Mouse (Mus musculus) lung, postnatal 0 days (tissue): ENCODE data around the gene Tmem266. TPM values are rescaled to one million over a fixed set of nuclear protein-coding genes. Genes with fewer than 3 reads are reported as not detected.

Experiments
- ATAC-seq: fragments of 200-750 bp; cut with Nextera tagmentation; 2 replicates; pipeline ENCODE4 v1.8.0; 2017; ENCODE audit warnings: moderate library complexity
- DNase-seq: peaks from one replicate; pipeline ENCODE4 v3.0.0-alpha.2; 2016; ENCODE audit warnings: low spot score
- H3K27ac ChIP-seq: fragments of 300-500 bp; sonication (generic); 2 replicates; pipeline ENCODE4 v1.5.1; 2014; ENCODE audit warnings: antibody characterized with exemption, mild to moderate bottlenecking, low read length, mixed read lengths
- H3K27me3 ChIP-seq: fragments of 300-500 bp; sonication (generic); replicated peaks from 2 replicates; pipeline ENCODE4 v1.6.1; 2014; ENCODE audit warnings: low read length, mixed read lengths; ENCODE audit not compliant: insufficient read depth
- H3K36me3 ChIP-seq: fragments of 300-500 bp; sonication (generic); 2 replicates; pipeline ENCODE4 v1.6.1; 2014; ENCODE audit warnings: low read length, mixed read lengths; ENCODE audit not compliant: insufficient read depth
- H3K4me1 ChIP-seq: fragments of 300-500 bp; sonication (generic); 2 replicates; pipeline ENCODE4 v1.6.1; 2014; ENCODE audit warnings: antibody characterized with exemption, low read depth, low read length, mixed read lengths; ENCODE audit not compliant: insufficient read depth
- H3K4me2 ChIP-seq: fragments of 300-500 bp; sonication (generic); replicated peaks from 2 replicates; pipeline ENCODE4 v1.6.1; 2014; ENCODE audit warnings: low read depth, mild to moderate bottlenecking, low read length, moderate library complexity, mixed read lengths
- H3K4me3 ChIP-seq: fragments of 300-500 bp; sonication (generic); 2 replicates; pipeline ENCODE4 v1.5.1; 2014; ENCODE audit warnings: low read depth, low read length
- H3K9ac ChIP-seq: fragments of 300-500 bp; sonication (generic); replicated peaks from 2 replicates; pipeline ENCODE4 v1.6.1; 2014; ENCODE audit warnings: low read depth, mild to moderate bottlenecking
- H3K9me3 ChIP-seq: fragments of 300-500 bp; sonication (generic); 2 replicates; pipeline ENCODE4 v1.6.1; 2016; ENCODE audit warnings: low read length, mixed read lengths
- CTCF ChIP-seq: IDR thresholded peaks from 2 replicates; pipeline ENCODE4 v1.5.1; 2016; ENCODE audit warnings: antibody characterized with exemption, mild to moderate bottlenecking
- EP300 ChIP-seq: IDR thresholded peaks from 2 replicates; pipeline ENCODE4 v1.6.1; 2016; ENCODE audit warnings: antibody characterized with exemption, mild to moderate bottlenecking, control low read depth
- WGBS: fragments of 180-500 bp; shearing (Covaris S2); extraction: QIAGEN DNeasy Blood & Tissue Kit; methylation state at CpG from one replicate; pipeline ENCODE4 v1.1.7; 2014; 5-methylcytosine and 5-hydroxymethylcytosine counted together
- polyA plus RNA-seq: library from polyadenylated mRNA; unstranded; fragments of >200 nt; fragmentation: Nextera tagmentation; extraction: Ambion mirVana; gene quantifications from 2 replicates; pipeline ENCODE4 v1.2.1, GENCODE M21; 2015

Gene Tmem266
- polyA plus RNA-seq, 1 experiment from 2014 or later: 0.07 TPM

DNA sequence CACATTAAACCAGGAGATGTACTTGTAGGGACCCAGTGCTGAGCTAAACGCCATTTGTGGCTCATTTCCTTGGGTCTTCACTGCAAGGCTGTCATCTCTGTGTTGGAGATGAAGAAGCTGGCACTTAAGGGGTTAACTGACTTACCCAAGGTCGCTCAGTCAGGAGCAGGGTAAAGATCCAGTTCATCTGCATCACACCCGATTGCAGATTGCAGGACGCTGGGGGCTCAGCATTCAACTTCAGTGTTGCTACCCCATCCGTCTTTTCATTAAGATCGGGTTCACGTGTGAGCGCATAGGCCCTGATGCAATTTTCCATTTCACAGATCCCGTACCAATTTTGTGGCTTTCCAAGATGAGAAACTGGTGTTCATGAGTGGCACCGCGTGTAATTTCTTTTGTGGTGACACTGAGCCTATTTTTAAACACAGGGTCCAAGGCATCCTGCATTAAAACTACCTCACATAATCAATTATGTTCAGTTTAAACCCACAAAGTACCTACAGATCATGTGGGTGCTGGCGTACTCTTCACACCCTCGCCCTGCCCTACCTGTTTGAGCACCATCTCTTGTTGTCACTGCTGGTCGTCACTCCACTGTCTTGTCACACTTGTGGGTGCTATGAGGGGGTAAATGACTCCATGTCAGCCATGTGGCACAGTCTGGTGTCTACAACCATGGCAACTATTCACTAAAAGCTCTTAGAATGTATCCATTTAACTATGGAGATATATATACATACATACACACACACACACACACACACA, 1.6 kb downstream of the Tmem266 start:
- H3K4me3 ChIP-seq: no peak overlapping the region
- H3K9ac ChIP-seq: no peak overlapping the region
- no peak for DNase-seq
- ATAC-seq: no peak
- no peak overlapping the region for H3K27ac ChIP-seq
- no peak overlapping the region for H3K4me2 ChIP-seq
- 32% methylated on average over 14 of the region's 14 CpGs for WGBS
- TF ChIP-seq EP300 (no peak), CTCF (no peak)
- H3K27me3 ChIP-seq: 0 out of 2 replicates have a peak, but pooled peaks cover 11% of the 10 kb centered on the region
- H3K36me3 ChIP-seq: no peaks in the 10 kb centered on the region
- peaks cover 5% of the 10 kb centered on the region; the same call in 1 of the 2 replicates for H3K4me1 ChIP-seq
- no peaks in the 10 kb centered on the region for H3K9me3 ChIP-seq

DNA sequence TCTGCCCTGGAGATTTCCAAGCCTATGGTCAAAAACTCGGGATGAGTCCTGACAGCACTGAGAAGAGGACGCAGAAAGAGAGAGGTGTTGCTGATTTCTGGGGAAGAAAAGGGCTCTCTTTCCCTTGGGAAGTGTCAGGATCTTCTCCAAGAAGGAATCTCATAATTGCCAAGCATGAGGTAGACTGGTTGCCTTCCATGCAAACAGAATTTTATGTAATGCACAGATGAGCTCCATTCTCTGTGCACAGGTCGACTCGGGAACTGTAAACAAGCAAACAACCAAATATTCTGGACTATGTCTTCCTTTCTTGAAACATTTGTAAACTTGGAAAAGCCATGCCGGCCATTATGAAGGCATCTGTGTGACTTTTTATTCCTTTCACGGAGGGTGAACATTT, 2.7 kb downstream of the Tmem266 start:
- Histone ChIP-seq H3K9ac (no peak overlapping the region), H3K4me1 (peaks cover 5% of the 10 kb centered on the region; the same call in 1 of the 2 replicates), H3K4me3 (no peak overlapping the region), H3K4me2 (no peak overlapping the region), H3K36me3 (no peaks in the 10 kb centered on the region), H3K9me3 (no peaks in the 10 kb centered on the region), H3K27ac (no peak overlapping the region), H3K27me3 (0 out of 2 replicates have a peak, but pooled peaks cover 3% of the 10 kb centered on the region)
- TF ChIP-seq EP300 (no peak), CTCF (no peak)
- WGBS: 76% methylated on average over 6 of the region's 6 CpGs
- ATAC-seq (no peak), DNase-seq (no peak)

GRCm38 (mm10) chr9:55332476-55332875, 5.8 kb downstream of the Tmem266 start:
- Histone ChIP-seq H3K4me1 (no peaks in the 10 kb centered on the region), H3K4me2 (no peak overlapping the region), H3K4me3 (no peak overlapping the region), H3K27me3 (no peaks in the 10 kb centered on the region), H3K36me3 (no peaks in the 10 kb centered on the region), H3K9me3 (no peaks in the 10 kb centered on the region), H3K27ac (no peak overlapping the region), H3K9ac (no peak overlapping the region)
- no peak for TF ChIP-seq CTCF
- no peak for TF ChIP-seq EP300
- 29% methylated on average over 5 of the region's 5 CpGs for WGBS
- ATAC-seq: no peak
- no peak for DNase-seq

- Histone ChIP-seq H3K9me3 (no peaks in the 10 kb centered on the region), H3K4me1 (no peaks in the 10 kb centered on the region), H3K9ac (no peak overlapping the region), H3K36me3 (no peaks in the 10 kb centered on the region), H3K27me3 (no peaks in the 10 kb centered on the region), H3K4me2 (no peak overlapping the region), H3K27ac (no peak overlapping the region), H3K4me3 (no peak overlapping the region)
- WGBS: 24% methylated on average over 7 of the region's 7 CpGs
- no peak for TF ChIP-seq EP300
- peak; percentile 35 for TF ChIP-seq CTCF
- peak; percentile 60 for ATAC-seq
- DNase-seq: peak; percentile 39
These were observed 6.2 kb downstream of the Tmem266 start for GRCm38 (mm10) chr9:55332949-55333348.

- no peak for DNase-seq
These were observed 17.5 kb downstream of the Tmem266 start for GRCm38 (mm10) chr9:55344165-55344564.

DNA sequence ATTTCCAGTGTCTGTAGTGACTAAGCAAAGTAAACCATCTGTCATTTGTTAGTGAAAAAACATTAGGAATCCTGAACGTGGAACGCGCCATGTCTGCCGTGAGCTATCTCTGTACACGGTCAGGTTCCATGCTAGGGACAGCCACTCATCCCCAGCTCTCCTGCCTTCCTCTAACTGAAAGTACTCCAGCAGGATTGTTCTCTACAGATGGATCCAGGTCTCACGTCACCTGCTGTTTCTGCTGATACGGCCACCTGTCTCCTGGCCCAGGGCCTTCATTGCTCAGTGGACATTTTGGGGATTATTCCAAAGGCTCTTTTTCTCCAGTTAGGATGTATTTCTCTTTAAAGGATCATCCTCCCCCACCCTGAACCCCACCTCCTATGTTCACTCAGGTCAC, 18.6 kb downstream of the Tmem266 start:
- TF ChIP-seq CTCF (no peak), EP300 (no peak)
- Histone ChIP-seq H3K4me3 (no peak overlapping the region), H3K4me1 (no peaks in the 10 kb centered on the region), H3K9ac (no peak overlapping the region), H3K27me3 (no peaks in the 10 kb centered on the region), H3K9me3 (no peaks in the 10 kb centered on the region), H3K36me3 (no peaks in the 10 kb centered on the region), H3K27ac (no peak overlapping the region), H3K4me2 (no peak overlapping the region)
- no peak for DNase-seq
- no peak for ATAC-seq
- 90% methylated on average over 7 of the region's 7 CpGs for WGBS

More at GRCm38 (mm10) chr9:55344165-55344564, 17.5 kb downstream of the Tmem266 start:
- H3K4me3 ChIP-seq: no peak overlapping the region
- TF ChIP-seq EP300: no peak
- no peak overlapping the region for H3K27ac ChIP-seq
- H3K4me2 ChIP-seq: no peak overlapping the region
- no peak overlapping the region for H3K9ac ChIP-seq
- no peaks in the 10 kb centered on the region for H3K27me3 ChIP-seq
- 67% methylated on average over 7 of the region's 7 CpGs for WGBS
- no peak for ATAC-seq
- H3K9me3 ChIP-seq: no peaks in the 10 kb centered on the region
- no peaks in the 10 kb centered on the region for H3K36me3 ChIP-seq
- no peaks in the 10 kb centered on the region for H3K4me1 ChIP-seq
